Mouse (Mus musculus): ENCODE measurements at regions not wholly inside any gene's neighbourhood (a gene's known extent, or its start where the extent isn't known, plus 50 kb on each side); places are given as distances from the start of the nearest gene placed in this dataset.

- no peak for DNase-seq
Observed at GRCm38 (mm10) chr5:111835737-111836667, 102.3 kb downstream of the Gm26897 start.

- DNase-seq = no peak
Observed at GRCm38 (mm10) chr5:111836668-111837234, 103.0 kb downstream of the Gm26897 start.

- peak; percentile 92 for DNase-seq
Observed at GRCm38 (mm10) chr5:111842461-111842860, 108.7 kb downstream of the Gm26897 start.

DNA sequence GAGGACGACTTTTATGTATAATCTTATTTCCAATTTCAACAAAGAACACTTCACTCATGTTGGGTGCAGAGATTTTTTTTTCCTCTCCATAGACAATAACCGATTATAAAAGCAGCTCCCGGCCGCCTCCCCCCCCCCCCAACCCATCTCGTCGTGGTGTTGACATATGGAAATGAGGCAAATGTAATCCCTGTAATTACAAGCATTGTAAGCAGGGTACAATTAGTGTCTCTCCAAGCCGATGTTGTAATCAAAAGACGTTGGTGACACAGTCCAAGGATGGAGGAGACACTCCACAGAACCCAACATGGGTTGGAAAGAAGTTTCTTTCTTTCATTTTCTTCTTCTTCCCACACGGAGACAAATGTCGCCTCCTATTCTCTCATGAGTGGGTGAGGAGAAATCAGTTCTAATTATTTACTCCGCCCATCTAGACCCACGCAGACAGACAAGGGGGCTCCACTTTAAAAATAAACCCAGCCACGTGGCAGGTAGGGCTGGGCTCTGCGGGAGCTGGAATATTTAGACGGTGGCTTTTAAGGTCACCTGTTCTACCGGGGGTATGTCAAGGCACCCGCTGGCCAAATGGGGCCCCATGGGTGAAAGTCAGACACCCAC is 110.0 kb downstream of the Gm26897 start:
- DNase-seq = no peak

- DNase-seq = no peak
Observed at GRCm38 (mm10) chr5:111844528-111844927, 110.8 kb downstream of the Gm26897 start.

DNA sequence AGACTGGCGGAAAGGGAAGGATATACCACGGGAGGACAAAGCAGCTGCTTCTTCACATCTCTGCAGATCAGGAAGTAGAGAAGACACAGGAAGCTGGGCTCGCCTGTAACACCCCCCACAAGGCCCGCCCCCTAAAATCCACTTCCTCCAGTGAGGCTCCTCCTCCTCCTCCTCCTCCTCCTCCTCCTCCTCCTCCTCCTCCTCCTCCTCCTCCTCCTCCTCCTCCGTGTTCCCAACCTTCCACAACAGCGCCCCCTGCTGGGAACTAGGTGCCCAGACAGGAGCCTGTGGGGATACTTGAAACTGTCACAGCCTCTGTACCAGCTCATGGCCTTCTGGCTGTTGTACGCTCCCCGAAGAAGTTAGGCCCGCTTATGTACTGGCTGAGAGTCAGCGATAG is 115.2 kb downstream of the Gm26897 start:
- no peak for DNase-seq

- no peak for DNase-seq
Observed at GRCm38 (mm10) chr5:111852682-111853081, 119.0 kb downstream of the Gm26897 start.

GRCm38 (mm10) chr5:111855366-111855765 is 121.6 kb downstream of the Gm26897 start:
- no peak for DNase-seq

- DNase-seq = no peak
Observed at GRCm38 (mm10) chr5:111857200-111857599, 123.5 kb downstream of the Gm26897 start.

DNA sequence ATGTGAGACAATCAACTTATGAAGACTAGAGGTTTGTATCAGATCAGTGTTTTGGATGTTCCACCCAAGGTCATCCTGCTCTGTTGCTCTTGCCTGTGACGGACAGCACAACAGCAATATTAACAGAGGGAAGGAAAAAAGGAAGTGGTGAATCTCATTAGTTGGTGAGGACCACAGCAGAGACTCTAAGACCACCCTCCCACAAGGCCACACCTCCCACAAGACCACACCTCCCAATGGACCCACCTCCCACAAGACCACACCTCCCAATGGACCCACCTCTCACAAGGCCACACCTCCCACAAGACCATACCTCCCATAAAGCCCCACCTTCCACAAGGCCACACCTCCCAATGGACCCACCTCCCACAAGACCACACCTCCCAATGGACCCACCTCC is 126.7 kb downstream of the Gm26897 start:
- DNase-seq = no peak

GRCm38 (mm10) chr5:111862331-111862730 is 128.6 kb downstream of the Gm26897 start:
- no peak for DNase-seq

DNA sequence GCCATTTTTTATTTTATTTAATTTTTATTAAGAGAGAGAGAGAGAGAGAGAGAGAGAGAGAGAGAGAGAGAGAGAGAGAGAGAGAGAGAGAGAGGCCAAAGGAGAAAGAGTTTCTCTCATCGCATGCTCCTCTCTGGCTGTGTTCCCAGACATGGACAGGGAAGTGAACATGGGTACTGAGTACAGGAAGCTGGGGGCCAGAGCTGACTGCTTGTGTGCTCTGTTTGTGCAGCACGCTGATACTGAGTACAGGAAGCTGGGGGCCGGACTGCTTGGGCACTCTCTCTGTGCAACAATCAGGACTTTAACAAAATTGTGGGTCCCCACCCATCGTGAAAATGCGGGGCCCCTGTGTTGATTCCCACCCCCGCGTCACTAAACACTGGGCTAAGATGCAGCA is 130.2 kb downstream of the Gm26897 start:
- DNase-seq = no peak

GRCm38 (mm10) chr5:111864606-111865005 is 130.9 kb downstream of the Gm26897 start:
- no peak for DNase-seq

- no peak for DNase-seq
Observed at GRCm38 (mm10) chr5:111869011-111869410, 135.3 kb downstream of the Gm26897 start.

DNA sequence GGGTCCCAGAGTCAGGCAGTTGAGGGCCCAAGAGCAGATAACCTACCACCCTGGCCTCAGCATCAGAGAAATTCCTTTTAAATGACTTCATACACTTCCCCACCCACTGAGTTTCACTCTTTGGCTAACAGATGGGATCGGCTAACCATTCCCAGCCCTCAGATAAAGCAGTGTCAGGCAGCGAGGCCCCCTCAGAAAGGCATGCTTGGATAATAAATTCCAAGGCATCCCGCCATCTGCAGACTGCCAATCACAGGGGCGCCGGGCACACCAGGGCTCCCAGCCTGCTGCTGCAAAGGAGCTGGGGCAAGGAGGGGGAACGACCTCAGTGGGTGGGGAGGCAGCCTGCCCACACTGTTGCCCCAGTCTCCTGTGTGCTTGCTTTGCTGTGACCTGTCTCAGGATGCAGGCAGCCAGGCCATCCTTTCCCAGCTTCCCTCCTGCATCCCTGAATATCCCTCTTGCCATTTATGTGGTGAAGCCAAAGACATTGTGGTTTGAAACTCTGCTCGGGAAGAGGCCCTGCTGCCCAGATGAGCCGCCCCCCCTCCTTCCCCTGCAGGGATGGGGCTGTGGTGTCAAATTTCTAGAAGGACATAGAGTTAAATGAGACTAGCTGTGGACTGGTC is 143.6 kb downstream of the Gm26897 start:
- peak; percentile 97 for DNase-seq

- no peak for DNase-seq
Observed at GRCm38 (mm10) chr5:111879044-111879443, 145.3 kb downstream of the Gm26897 start.

- DNase-seq = peak; percentile 97
Observed at GRCm38 (mm10) chr5:111880268-111880667, 146.5 kb downstream of the Gm26897 start.

DNA sequence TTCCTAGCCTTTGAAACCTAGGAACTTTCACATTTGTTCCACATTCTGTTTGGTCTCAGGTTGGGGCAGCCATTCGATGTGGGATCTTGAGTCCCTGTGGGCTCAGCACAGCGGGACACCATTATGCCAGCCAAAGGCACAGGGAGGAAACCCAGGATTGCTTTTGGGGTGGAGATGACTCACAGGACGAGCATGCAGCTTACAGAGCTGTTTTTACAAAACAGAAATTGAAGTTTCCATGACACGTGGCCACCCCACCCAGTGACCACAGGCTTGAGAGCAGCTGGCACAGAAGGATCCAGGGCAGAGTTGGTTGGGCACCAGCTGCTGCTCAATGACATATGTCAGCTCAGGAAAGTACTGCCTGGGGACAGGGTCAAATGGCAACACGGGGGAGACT is 147.8 kb downstream of the Gm26897 start:
- DNase-seq = peak; percentile 98

DNA sequence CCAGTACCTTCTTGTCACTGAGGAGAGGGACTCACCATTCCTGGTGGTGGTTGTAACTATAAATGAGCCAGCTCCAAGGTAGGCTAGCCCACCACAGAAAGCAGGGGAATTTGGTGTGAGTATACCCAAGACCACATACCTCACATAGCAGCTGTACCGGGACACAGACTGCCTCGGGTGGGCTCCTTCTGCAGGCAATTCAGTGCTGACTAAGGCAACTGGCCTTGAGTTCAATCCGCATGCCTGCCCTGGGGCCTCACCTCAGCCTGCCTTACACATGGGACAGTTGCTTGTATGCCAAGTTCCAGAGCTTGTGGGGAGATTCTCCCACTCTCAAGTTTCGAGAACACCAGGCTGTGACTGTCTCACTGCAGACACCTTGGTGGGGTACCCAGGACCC is 153.6 kb downstream of the Gm26897 start:
- DNase-seq = no peak

DNA sequence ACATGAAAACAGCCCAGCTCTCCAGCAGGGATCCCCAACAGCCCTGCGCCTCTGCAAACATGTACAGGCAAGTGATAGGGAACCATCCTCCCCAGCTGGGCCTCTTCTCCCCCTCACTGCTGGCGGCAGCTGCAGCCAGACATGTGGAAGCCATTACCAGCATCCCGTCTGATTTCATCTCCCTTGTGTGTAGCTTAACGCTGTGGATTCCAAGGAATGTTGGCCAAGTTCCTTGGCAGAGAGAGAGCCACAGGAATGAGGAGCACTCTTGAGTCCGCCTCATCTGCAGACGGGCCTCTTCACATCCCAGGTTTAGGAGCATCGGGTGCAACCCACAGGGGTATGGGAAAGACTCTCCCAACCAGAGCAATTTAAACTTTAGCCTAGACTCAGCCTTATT is 157.1 kb downstream of the Gm26897 start:
- peak; percentile 99 for DNase-seq

DNA sequence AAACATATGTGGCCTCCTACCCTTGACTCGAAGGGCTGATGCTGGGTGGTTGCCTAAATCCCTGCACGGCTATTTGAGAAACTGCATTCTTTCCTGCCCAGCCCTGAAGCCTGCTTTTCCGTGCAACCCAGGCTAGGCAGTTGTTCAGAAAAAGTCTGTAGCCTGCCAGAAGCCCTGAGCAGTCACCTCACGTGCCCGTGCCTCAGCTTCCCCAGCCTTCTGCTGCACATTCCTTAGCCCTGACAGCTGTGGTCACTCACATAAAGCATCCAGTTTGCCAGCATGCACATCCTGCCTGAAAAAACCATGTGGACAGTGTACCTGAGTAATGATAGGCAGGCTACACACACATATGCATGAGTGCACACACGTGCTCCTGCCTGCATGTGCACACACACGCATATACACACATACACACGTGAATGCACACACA is 157.6 kb downstream of the Gm26897 start:
- DNase-seq = peak; percentile 98

DNA sequence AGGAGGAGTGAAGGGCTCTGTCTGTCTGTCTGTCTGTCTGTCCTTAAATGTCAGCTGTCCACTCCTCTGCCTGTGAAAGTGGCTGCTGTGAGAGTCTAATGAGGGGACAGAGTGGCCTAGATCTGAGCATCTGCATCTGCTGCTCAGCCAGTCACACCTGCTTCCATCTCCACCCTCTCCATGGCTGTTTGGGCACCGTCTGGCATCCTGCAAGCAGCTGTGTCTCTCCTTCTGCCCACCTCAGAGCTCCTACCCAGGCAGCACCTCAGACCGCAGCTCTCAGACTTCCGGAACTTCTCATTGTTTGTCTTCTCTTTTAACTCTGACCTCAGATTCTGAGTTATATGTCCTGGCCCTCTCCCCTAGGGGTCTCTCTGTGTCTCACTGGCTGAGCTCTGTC is 159.2 kb downstream of the Gm26897 start:
- DNase-seq = no peak

GRCm38 (mm10) chr5:111893905-111894311 is 160.2 kb downstream of the Gm26897 start:
- peak; percentile 98 for DNase-seq

Data from heart, adult 11 months (tissue).